Mouse (Mus musculus): ENCODE data around the gene Afap1. TPM values are rescaled to one million over a fixed set of nuclear protein-coding genes. Genes with fewer than 3 reads are reported as not detected.

The Afap1 gene
- polyA plus RNA-seq, 1 experiment from 2014 or later, result 15.4 TPM

- Histone ChIP-seq H3K27ac (no peak overlapping the region), H3K9ac (replicated peaks) (no peak overlapping the region), H3K4me3 (replicated peaks) (no peak overlapping the region), H3K27me3 (no peaks in the 10 kb centered on the region), H3K9me3 (no peaks in the 10 kb centered on the region), H3K4me2 (no peak overlapping the region), H3K4me1 (replicated peaks) (peaks cover 36% of the 10 kb centered on the region), H3K36me3 (no peaks in the 10 kb centered on the region)
- WGBS, result 88% methylated on average over 4 of the region's 4 CpGs
- ATAC-seq (ENCODE audit: insufficient number of reproducible peaks, insufficient read depth, low FRiP score, low TSS enrichment, low read depth), result no peak
Measured at GRCm38 (mm10) chr5:35897147-35897546, 4.0 kb downstream of the Afap1 start.

- Histone ChIP-seq H3K36me3 (no peaks in the 10 kb centered on the region), H3K9me3 (no peaks in the 10 kb centered on the region), H3K4me2 (no peak overlapping the region), H3K9ac (replicated peaks) (no peak overlapping the region), H3K27ac (no peak overlapping the region), H3K27me3 (no peaks in the 10 kb centered on the region), H3K4me3 (replicated peaks) (no peak overlapping the region), H3K4me1 (replicated peaks) (peaks cover 36% of the 10 kb centered on the region)
- no peak for ATAC-seq (ENCODE audit: insufficient number of reproducible peaks, insufficient read depth, low FRiP score, low TSS enrichment, low read depth)
- WGBS, result 53% methylated on average over 4 of the region's 4 CpGs
Measured at GRCm38 (mm10) chr5:35898114-35898513, 5.0 kb downstream of the Afap1 start.

GRCm38 (mm10) chr5:35898994-35899393 lies 5.9 kb downstream of the Afap1 start:
- peaks cover 36% of the 10 kb centered on the region for H3K4me1 ChIP-seq (replicated peaks)
- H3K27me3 ChIP-seq, result no peaks in the 10 kb centered on the region
- no peak overlapping the region for H3K4me3 ChIP-seq (replicated peaks)
- H3K9me3 ChIP-seq, result no peaks in the 10 kb centered on the region
- ATAC-seq (ENCODE audit: insufficient number of reproducible peaks, insufficient read depth, low FRiP score, low TSS enrichment, low read depth), result no peak
- 85% methylated on average over 3 of the region's 3 CpGs for WGBS
- H3K27ac ChIP-seq, result no peak overlapping the region
- no peaks in the 10 kb centered on the region for H3K36me3 ChIP-seq
- no peak overlapping the region for H3K9ac ChIP-seq (replicated peaks)
- no peak overlapping the region for H3K4me2 ChIP-seq

- Histone ChIP-seq H3K9me3 (no peaks in the 10 kb centered on the region), H3K4me3 (replicated peaks) (no peak overlapping the region), H3K27me3 (no peaks in the 10 kb centered on the region), H3K9ac (replicated peaks) (no peak overlapping the region; the same call in 1 of the 2 replicates), H3K27ac (peak overlapping the region; percentile 54), H3K36me3 (no peaks in the 10 kb centered on the region), H3K4me1 (replicated peaks) (peaks cover 31% of the 10 kb centered on the region), H3K4me2 (peak overlapping the region; percentile 34; the same call in 1 of the 2 replicates)
- WGBS, result 7% methylated on average over 10 of the region's 10 CpGs
- no peak; the same call in 1 of the 2 replicates for ATAC-seq (ENCODE audit: insufficient number of reproducible peaks, insufficient read depth, low FRiP score, low TSS enrichment, low read depth)
Measured at GRCm38 (mm10) chr5:35900401-35901225, 7.5 kb downstream of the Afap1 start.

- Histone ChIP-seq H3K36me3 (no peaks in the 10 kb centered on the region), H3K9me3 (no peaks in the 10 kb centered on the region), H3K27ac (peak overlapping the region; percentile 53; the same call in 1 of the 2 replicates), H3K4me2 (peak overlapping the region; percentile 34; the same call in 1 of the 2 replicates), H3K9ac (replicated peaks) (no peak overlapping the region), H3K4me3 (replicated peaks) (no peak overlapping the region), H3K4me1 (replicated peaks) (peaks cover 33% of the 10 kb centered on the region), H3K27me3 (no peaks in the 10 kb centered on the region)
- 54% methylated on average over 12 of the region's 12 CpGs for WGBS
- no peak; the same call in 1 of the 2 replicates for ATAC-seq (ENCODE audit: insufficient number of reproducible peaks, insufficient read depth, low FRiP score, low TSS enrichment, low read depth)
Measured at GRCm38 (mm10) chr5:35901226-35901809, 8.2 kb downstream of the Afap1 start.

GRCm38 (mm10) chr5:35903456-35903855 lies 10.3 kb downstream of the Afap1 start:
- Histone ChIP-seq H3K9ac (replicated peaks) (no peak overlapping the region), H3K4me2 (no peak overlapping the region), H3K27me3 (no peaks in the 10 kb centered on the region), H3K27ac (no peak overlapping the region), H3K36me3 (no peaks in the 10 kb centered on the region), H3K4me3 (replicated peaks) (no peak overlapping the region), H3K9me3 (no peaks in the 10 kb centered on the region), H3K4me1 (replicated peaks) (peaks cover 52% of the 10 kb centered on the region)
- WGBS, result 83% methylated on average over 8 of the region's 8 CpGs
- ATAC-seq (ENCODE audit: insufficient number of reproducible peaks, insufficient read depth, low FRiP score, low TSS enrichment, low read depth), result no peak

GRCm38 (mm10) chr5:35905283-35905682 lies 12.2 kb downstream of the Afap1 start:
- 64% methylated on average over 8 of the region's 8 CpGs for WGBS
- Histone ChIP-seq H3K4me3 (replicated peaks) (no peak overlapping the region), H3K9me3 (no peaks in the 10 kb centered on the region), H3K4me1 (replicated peaks) (peaks cover 61% of the 10 kb centered on the region), H3K9ac (replicated peaks) (no peak overlapping the region), H3K27me3 (no peaks in the 10 kb centered on the region), H3K36me3 (no peaks in the 10 kb centered on the region), H3K4me2 (no peak overlapping the region), H3K27ac (no peak overlapping the region)
- no peak for ATAC-seq (ENCODE audit: insufficient number of reproducible peaks, insufficient read depth, low FRiP score, low TSS enrichment, low read depth)

- peaks cover 47% of the 10 kb centered on the region for H3K4me1 ChIP-seq (replicated peaks)
Measured at GRCm38 (mm10) chr5:35907090-35907489, 14.0 kb downstream of the Afap1 start.

GRCm38 (mm10) chr5:35907633-35908426 lies 14.7 kb downstream of the Afap1 start:
- Histone ChIP-seq H3K27me3 (no peaks in the 10 kb centered on the region), H3K9ac (replicated peaks) (no peak overlapping the region), H3K36me3 (peaks cover 13% of the 10 kb centered on the region), H3K4me1 (replicated peaks) (peaks cover 47% of the 10 kb centered on the region), H3K4me3 (replicated peaks) (no peak overlapping the region), H3K27ac (peak overlapping the region; percentile 62), H3K4me2 (no peak overlapping the region; the same call in 1 of the 2 replicates), H3K9me3 (peaks cover 3% of the 10 kb centered on the region; the same call in 1 of the 2 replicates)
- ATAC-seq (ENCODE audit: insufficient number of reproducible peaks, insufficient read depth, low FRiP score, low TSS enrichment, low read depth), result peak; percentile 37; the same call in 1 of the 2 replicates
- WGBS, result 34% methylated on average over 15 of the region's 15 CpGs

More at GRCm38 (mm10) chr5:35907090-35907489, 14.0 kb downstream of the Afap1 start:
- no peak overlapping the region for H3K4me2 ChIP-seq
- no peaks in the 10 kb centered on the region; the same call in 1 of the 2 replicates for H3K9me3 ChIP-seq
- no peak for ATAC-seq (ENCODE audit: insufficient number of reproducible peaks, insufficient read depth, low FRiP score, low TSS enrichment, low read depth)
- 79% methylated on average over 4 of the region's 4 CpGs for WGBS
- no peaks in the 10 kb centered on the region for H3K27me3 ChIP-seq
- H3K4me3 ChIP-seq (replicated peaks), result no peak overlapping the region
- H3K27ac ChIP-seq, result no peak overlapping the region
- H3K9ac ChIP-seq (replicated peaks), result no peak overlapping the region
- peaks cover 6% of the 10 kb centered on the region for H3K36me3 ChIP-seq

GRCm38 (mm10) chr5:35908626-35909443 lies 15.7 kb downstream of the Afap1 start:
- no peak overlapping the region for H3K4me2 ChIP-seq
- H3K27me3 ChIP-seq, result no peaks in the 10 kb centered on the region
- H3K9me3 ChIP-seq, result peaks cover 3% of the 10 kb centered on the region; the same call in 1 of the 2 replicates
- H3K27ac ChIP-seq, result peak overlapping the region; percentile 46
- no peak overlapping the region for H3K4me3 ChIP-seq (replicated peaks)
- no peak for ATAC-seq (ENCODE audit: insufficient number of reproducible peaks, insufficient read depth, low FRiP score, low TSS enrichment, low read depth)
- 68% methylated on average over 13 of the region's 13 CpGs for WGBS
- H3K9ac ChIP-seq (replicated peaks), result no peak overlapping the region; the same call in 1 of the 2 replicates
- H3K4me1 ChIP-seq (replicated peaks), result peaks cover 47% of the 10 kb centered on the region
- peaks cover 15% of the 10 kb centered on the region for H3K36me3 ChIP-seq

Measured in limb, embryonic 12.5 days (tissue).